Mouse (Mus musculus) right cerebral cortex, postnatal 14 days (tissue): ENCODE data around the gene Olfr1394.
"Not testable (repeated sequence)": the region's sequence is repeated elsewhere in the genome, so short reads cannot be mapped to it uniquely, and the experiment has no call there.

Experiments used
- DNase-seq: peaks from one replicate; pipeline ENCODE4 v3.0.0; 2022

Olfr1394 gene

GRCm38 (mm10) chr11:49191083-49191482 is 36.9 kb downstream of the Olfr1394 start:
- DNase-seq = no peak

- DNase-seq = not testable (repeated sequence)
These were observed 40.6 kb downstream of the Olfr1394 start for GRCm38 (mm10) chr11:49194771-49195170.

- no peak for DNase-seq
These were observed 41.7 kb downstream of the Olfr1394 start for GRCm38 (mm10) chr11:49195819-49196322.

GRCm38 (mm10) chr11:49200666-49201065 is 46.5 kb downstream of the Olfr1394 start:
- no peak for DNase-seq

GRCm38 (mm10) chr11:49201142-49201541 is 47.0 kb downstream of the Olfr1394 start:
- no peak for DNase-seq

GRCm38 (mm10) chr11:49202071-49202470 is 47.9 kb downstream of the Olfr1394 start:
- no peak for DNase-seq

- DNase-seq = no peak
These were observed 48.4 kb downstream of the Olfr1394 start for GRCm38 (mm10) chr11:49202523-49203061.

- peak; percentile 90 for DNase-seq
These were observed 49.1 kb downstream of the Olfr1394 start, which contains the start of gene Zfp62 for GRCm38 (mm10) chr11:49203129-49203768. Zfp62 (plus strand) TSS chr11:49203292.

GRCm38 (mm10) chr11:49203771-49204497 is 49.8 kb downstream of the Olfr1394 start:
- DNase-seq = peak; percentile 23

- no peak for DNase-seq
These were observed 51.0 kb downstream of the Olfr1394 start for GRCm38 (mm10) chr11:49205080-49205590.

GRCm38 (mm10) chr11:49207495-49207894 is 53.3 kb downstream of the Olfr1394 start:
- DNase-seq = no peak
